Mouse (Mus musculus) heart, adult 18-20 months (tissue): ENCODE results near the gene Tjp3. TPM values are rescaled to one million over a fixed set of nuclear protein-coding genes. Genes with fewer than 3 reads are reported as not detected.
A peak's percentile ranks its signal among the peaks of the same experiment; 100 is the strongest.

Source experiments
- DNase-seq, 2 experiments: peaks; one replicate each; pipeline ENCODE4 v3.0.0; 2021 to 2022; ENCODE audit warnings: mixed read lengths in 1 of 2
- total RNA-seq, 2 experiments: library from RNA; stranded (reverse); gene quantifications; 2 replicates each; pipeline ENCODE4 v1.2.3; 2021

Tjp3 gene
- total RNA-seq, 2 experiments from 2014 or later, result 0.87 TPM; not detected in 1

DNA sequence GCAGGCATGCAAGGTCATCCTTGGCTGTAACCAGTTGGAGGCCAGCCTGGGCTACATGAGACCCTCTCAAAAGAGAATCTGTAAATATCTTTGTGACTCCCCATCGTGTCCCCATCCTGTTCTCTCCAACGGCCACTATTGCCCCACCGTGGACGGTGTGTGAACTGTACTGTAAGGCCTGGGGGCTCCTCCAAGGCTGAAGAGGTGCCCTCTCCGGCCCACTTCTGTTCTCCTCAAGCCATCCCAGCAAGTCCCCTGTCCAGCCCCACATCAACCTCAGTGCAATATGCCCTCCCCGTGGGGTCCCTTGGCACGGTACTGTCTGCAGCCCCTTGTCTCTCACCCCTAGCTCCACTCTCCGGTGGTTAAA, 27.9 kb upstream of the Tjp3 start:
- peak in 1 of 2 experiments; percentile 42 for DNase-seq

DNA sequence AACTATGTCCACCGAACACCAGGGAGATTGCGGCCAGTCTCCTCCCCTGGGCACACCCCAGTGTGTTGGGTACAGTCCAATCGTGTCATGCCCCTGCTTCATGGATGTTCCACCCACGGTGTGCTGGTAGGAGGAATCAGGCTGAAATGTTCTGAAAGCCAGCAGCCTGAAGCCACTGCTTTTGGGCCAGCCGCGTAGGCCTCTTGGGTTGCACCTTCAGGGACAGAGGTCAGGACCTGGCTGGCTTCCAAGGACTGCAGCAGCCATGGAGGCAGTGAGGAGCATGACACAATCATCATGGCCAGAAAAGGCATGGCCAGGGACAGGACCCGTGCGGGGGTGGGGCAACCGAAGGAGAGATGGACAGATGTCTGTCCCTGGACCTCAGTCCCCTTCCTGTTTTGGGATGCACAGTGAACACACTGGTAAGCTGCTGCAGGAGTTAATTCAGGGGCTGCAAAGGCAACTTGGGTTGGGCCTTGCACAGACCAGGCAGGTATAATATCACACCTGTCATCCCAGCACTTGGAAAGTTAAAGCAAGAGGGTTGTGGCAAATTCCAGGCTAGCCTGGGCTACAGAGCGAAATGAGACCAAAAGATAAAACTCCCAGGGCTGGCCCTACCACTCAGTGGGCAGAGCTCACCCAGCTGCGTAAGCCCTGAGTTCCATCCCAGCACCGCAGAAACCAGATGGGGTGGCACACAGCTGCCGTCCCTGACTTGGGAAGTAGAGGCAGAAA, 27.4 kb upstream of the Tjp3 start:
- peak in 1 of 2 experiments; percentile 48 for DNase-seq

DNA sequence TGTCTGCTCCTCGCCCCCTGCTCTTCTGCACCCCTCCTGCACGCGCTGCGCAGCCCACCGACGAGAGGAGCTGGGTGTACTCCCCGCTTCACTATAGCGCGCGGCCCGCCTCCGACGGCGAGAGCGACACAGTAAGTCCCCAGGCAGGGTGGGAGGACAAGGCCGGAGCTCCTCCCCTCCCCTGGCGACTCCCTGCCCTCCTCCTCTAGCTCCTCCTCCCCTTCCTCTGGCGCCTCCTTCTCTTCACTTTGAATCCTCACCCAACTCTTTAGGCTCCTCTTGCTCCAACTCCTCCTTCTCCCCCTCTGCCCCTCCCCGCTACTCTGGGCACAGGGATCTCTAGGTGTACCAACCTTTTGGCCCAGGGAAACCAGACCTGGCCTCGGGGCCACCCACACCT, 25.9 kb upstream of the Tjp3 start:
- DNase-seq, result no peak

GRCm38 (mm10) chr10:81316338-81317060, 25.1 kb upstream of the Tjp3 start:
- DNase-seq, result no peak

- no peak for DNase-seq
These were observed 24.2 kb upstream of the Tjp3 start for GRCm38 (mm10) chr10:81315587-81315986.

DNA sequence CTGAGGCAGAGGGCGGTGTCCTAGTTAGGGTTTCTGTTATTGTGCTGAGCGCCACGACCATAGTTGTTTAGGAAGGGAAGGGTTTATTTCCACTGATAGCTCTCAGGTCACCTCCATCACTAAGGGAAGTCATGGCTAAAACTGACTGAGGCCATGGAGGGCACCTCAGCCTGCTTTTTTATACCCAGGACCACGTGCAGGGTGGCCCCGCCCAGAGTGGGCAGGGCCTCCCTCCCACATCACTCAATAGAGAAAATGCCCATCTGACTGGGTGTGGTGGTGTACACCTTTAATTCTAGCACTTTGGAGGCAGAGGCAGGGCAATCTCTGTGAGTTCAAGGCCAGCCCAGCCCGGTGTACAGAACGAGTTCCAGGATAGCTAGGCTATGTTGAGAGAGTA, 22.8 kb upstream of the Tjp3 start:
- no peak for DNase-seq

DNA sequence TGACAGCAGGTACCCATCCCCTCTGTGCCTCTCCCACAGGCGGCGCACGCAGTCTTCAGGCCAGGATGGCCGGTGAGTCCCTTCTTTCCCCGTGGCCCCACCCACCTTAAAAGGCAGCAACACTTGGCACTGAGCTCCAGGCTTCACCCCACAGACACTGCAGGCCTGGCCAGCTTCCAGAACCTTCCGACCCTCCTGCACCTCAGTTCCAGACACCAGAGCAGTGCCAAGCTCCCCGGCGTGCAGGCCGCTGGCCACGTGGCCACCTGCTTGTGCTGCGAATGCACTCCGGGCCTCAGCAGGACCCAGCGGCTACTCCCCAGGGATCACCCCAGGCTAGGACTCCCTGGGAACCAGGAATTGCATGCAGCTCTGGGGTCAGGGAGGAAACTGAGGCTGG, 22.2 kb upstream of the Tjp3 start:
- no peak for DNase-seq

DNA sequence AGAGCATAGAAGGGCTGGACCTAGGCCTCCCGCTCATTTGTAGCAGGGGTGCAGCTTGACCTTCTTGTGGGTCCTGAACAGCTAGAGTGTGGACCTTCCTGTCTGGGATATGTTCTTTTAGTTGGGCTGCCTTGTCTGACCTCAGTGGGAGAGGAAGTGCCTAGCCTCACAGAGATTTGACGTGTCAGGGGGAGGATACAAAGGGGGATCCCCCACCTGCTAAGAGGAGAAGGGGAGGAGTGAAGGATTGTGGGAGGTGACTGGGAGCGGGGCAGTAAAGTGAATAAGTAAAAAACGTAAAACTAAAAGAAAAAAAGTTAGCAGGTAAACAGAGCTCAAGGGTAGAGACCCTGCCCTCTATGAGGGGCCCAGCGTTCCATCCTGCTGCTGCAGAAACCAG, 18.2 kb upstream of the Tjp3 start:
- no peak for DNase-seq

GRCm38 (mm10) chr10:81306837-81307682, 15.7 kb upstream of the Tjp3 start:
- DNase-seq, result no peak

GRCm38 (mm10) chr10:81306173-81306668, 14.8 kb upstream of the Tjp3 start:
- no peak for DNase-seq

DNA sequence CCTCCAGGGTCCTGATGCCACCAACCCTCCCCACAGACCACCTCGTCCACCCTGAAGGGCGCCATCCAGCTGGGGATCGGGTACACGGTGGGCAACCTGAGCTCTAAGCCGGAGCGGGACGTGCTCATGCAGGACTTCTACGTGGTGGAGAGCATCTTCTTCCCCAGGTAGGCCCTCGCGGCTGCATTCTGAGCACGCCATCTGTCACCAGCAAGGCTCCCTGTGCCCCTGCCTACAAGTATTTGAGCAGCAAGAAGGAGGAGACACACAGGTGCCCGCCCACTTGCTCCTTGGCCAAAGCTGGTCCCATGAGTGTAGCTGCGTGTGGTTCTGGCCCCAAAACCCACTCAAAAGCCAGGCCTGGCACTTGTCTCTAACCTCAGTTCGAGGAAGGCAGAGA, 14.3 kb upstream of the Tjp3 start:
- no peak for DNase-seq

DNA sequence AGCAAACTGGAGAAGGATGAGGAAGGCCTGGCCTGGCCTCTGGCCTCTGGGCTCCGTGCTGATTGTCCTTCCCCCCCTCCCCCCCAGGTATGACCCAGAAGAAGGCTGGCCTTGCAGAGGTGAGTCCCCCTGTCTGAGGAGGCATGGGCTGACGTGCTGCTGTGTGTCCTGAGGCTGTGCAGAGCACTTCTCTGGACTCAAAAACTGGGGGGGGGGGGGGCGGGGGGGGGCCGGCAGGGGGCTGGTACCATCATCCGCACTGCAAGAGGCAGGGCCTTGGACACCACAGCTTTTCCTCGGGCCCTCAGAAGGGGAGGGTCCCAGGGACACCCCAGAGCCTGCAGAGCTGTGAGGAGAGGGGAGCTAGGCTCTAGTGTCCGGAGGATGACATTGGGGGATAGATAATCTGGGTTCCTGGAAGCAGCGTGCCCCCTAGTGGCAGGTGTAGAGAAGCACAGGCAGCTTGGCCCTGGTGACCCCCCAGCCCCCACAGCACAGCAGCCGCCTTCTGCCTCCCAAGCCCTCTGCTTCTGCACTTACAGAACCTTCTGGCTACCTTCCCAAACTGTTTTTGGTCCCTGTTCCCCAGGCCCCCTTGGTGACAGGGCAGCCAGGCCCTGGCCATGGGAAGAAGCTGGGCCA, 13.3 kb upstream of the Tjp3 start:
- DNase-seq, result peak; percentile 53 to 73

GRCm38 (mm10) chr10:81303761-81304160, 12.4 kb upstream of the Tjp3 start:
- DNase-seq, result peak in 1 of 2 experiments; percentile 13

DNA sequence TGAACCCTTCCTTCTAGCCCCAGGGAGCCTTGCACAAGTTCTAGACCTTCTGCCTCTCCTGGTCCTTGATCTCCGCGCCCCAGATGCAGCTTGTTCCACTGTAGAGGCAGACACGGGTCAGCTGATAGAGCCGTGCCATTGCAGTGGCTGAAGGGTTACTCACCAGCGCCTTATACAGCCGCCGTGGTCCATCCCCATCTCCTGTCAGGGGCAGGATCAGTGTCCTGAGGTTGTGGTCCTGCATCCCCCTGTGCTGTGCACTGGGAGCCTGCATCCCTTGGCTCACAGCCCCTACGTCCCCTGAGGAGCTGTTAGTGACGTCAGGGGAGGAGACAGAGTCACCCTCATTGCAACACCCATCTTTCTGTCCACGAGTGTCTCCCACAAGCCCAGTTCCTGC, 11.9 kb upstream of the Tjp3 start:
- peak in 1 of 2 experiments; percentile 44 for DNase-seq

GRCm38 (mm10) chr10:81302781-81303218, 11.4 kb upstream of the Tjp3 start:
- DNase-seq, result peak; percentile 38 to 42

GRCm38 (mm10) chr10:81302288-81302687, 10.9 kb upstream of the Tjp3 start:
- peak in 1 of 2 experiments; percentile 40 for DNase-seq

GRCm38 (mm10) chr10:81301321-81301720, 9.9 kb upstream of the Tjp3 start:
- no peak for DNase-seq

GRCm38 (mm10) chr10:81300352-81300907, 9.0 kb upstream of the Tjp3 start:
- DNase-seq, result peak in 1 of 2 experiments; percentile 8

- DNase-seq, result peak in 1 of 2 experiments; percentile 13
These were observed 8.4 kb upstream of the Tjp3 start for GRCm38 (mm10) chr10:81299585-81300351.

GRCm38 (mm10) chr10:81298369-81299100, 7.2 kb upstream of the Tjp3 start:
- DNase-seq, result peak; percentile 45 to 74
